ENCODE assay signal across 13 mouse cellular contexts in the genomic region with DNA sequence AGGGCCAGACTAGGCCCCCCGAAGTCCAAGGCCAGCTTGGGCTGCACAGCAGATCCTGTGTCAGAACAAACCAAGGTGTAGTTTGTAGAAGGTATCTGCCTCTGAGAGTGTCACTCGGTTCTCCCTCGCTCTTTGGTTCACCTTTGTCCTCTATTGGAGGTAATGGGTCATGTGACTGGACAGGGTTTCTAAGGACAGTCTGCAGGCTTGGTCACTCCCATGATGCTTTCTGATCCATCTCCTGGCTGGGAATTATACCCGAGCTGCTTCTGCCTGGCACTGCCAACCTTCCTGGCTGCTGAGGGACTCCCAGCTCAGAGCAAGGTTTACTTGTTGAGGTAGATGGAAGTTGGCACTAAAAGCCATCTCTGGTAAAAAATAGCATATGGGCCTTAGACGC. TPM values are rescaled to one million over a fixed set of nuclear protein-coding genes. Genes with fewer than 3 reads are reported as not detected.
DNase-seq lines count a peak whose midpoint lies in the region; ATAC-seq and TF ChIP-seq lines count a peak whose summit lies in the region.
"Had no signal": no experiment of that assay in that cellular context is flagged by ENCODE, and none has a peak within 500 bp of the region (broad histone marks: within the 10 kb centered on the region; RNA-seq: fewer than 3 reads in every experiment).

No protein-coding gene starts in this region.

- peaks cover 11 to 40% of the 10 kb centered on the region in 2 experiments for H3K36me3 ChIP-seq in CH12.LX (replicated peaks in 1 of 2; ENCODE audit: control insufficient read depth in 1 of 2, insufficient read depth in 1 of 2, low read length in 1 of 2)
- no peaks in the 10 kb centered on the region; the same call in 1 of the 2 replicates for H3K36me3 ChIP-seq in hindbrain, embryonic 11.5 days (ENCODE audit: control insufficient read depth, insufficient read depth, low read length)

- intact Hi-C loops in gastrocnemius, adult 2 months (cut with DNase I): no loop called here

- 89% methylated on average over 5 of the region's 5 CpGs for WGBS in hindbrain, embryonic 11.5 days

- no peak overlapping the region for H3K4me2 ChIP-seq in CH12.LX (ENCODE audit: insufficient read depth, low read depth, poor library complexity, severe bottlenecking)
- H3K4me2 ChIP-seq in hindbrain, embryonic 11.5 days (replicated peaks; ENCODE audit: low read depth, low read length): no peak overlapping the region
- H3K4me2 ChIP-seq: hindbrain, embryonic 14.5 days had no signal

- H3K79me2 ChIP-seq in CH12.LX (replicated peaks; ENCODE audit: control insufficient read depth, extremely low read depth, insufficient read depth, poor library complexity, severe bottlenecking): peaks cover 27% of the 10 kb centered on the region

- DNase-seq in gastrocnemius, adult 2 months: peak; percentile 52
- no peak for DNase-seq in gastrocnemius, adult 18-20 months (ENCODE audit: low spot score)
- DNase-seq in CH12.LX (ENCODE audit: extremely low read depth): no peak
- DNase-seq in heart, adult 9 months (ENCODE audit: low spot score in 2 of 2): peak; percentile 58 to 67
- peak; percentile 90 for DNase-seq in kidney, adult 9 months
- no peak for DNase-seq in layer of hippocampus, adult 18-20 months (ENCODE audit: low spot score in 2 of 2)
- no peak for DNase-seq in hindbrain, embryonic 11.5 days (ENCODE audit: low spot score)
- no peak for DNase-seq in layer of hippocampus, postnatal 25 days (ENCODE audit: extremely low spot score in 1 of 2, low spot score in 1 of 2)
- DNase-seq: cerebellum, postnatal 36 days; lung, adult 2 months; thymus, adult 2 months had no signal

- ATAC-seq in hindbrain, embryonic 11.5 days (ENCODE audit: low FRiP score): no peak

- no peaks in the 10 kb centered on the region for H3K27me3 ChIP-seq in CH12.LX (replicated peaks)
- no peaks in the 10 kb centered on the region for H3K27me3 ChIP-seq in hindbrain, embryonic 11.5 days (ENCODE audit: control insufficient read depth, insufficient read depth, low read length)

- dilution Hi-C loops in CH12.LX (cut with MboI; ENCODE audit: extremely low pct_ligation_motif_present, extremely low pct_unique_long_range_greater_than_20kb, low sequenced_read_pairs): no loop called here

- no peak for TF ChIP-seq EP300 in CH12.LX (IDR thresholded peaks at IDR 0.05; ENCODE audit: low read length)

- no peak overlapping the region for H3K9ac ChIP-seq in CH12.LX (ENCODE audit: insufficient read depth, low read depth)
- no peak overlapping the region for H3K9ac ChIP-seq in hindbrain, embryonic 11.5 days (ENCODE audit: low read depth, low read length)
- H3K9ac ChIP-seq: hindbrain, embryonic 14.5 days had no signal

- no peak for TF ChIP-seq POLR2A in CH12.LX (IDR thresholded peaks at IDR 0.05; ENCODE audit: low read depth, low read length)

- H3K4me3 ChIP-seq in gastrocnemius, adult 2 months: no peak overlapping the region
- no peak overlapping the region for H3K4me3 ChIP-seq in CH12.LX (replicated peaks in 1 of 3; ENCODE audit: low read depth in 2 of 3, low read length in 2 of 3, poor library complexity in 1 of 3)
- no peak overlapping the region for H3K4me3 ChIP-seq in hindbrain, embryonic 11.5 days (ENCODE audit: low read depth, low read length)
- H3K4me3 ChIP-seq: left cerebral cortex, adult 2 months had no signal

- peaks cover 4% of the 10 kb centered on the region for H3K9me3 ChIP-seq in CH12.LX (replicated peaks; ENCODE audit: low read length)
- no peaks in the 10 kb centered on the region for H3K9me3 ChIP-seq in hindbrain, embryonic 11.5 days (ENCODE audit: control insufficient read depth, low read length)

- no peak for TF ChIP-seq CTCF in gastrocnemius, adult 2 months (IDR thresholded peaks at IDR 0.05)
- no peak for TF ChIP-seq CTCF in CH12.LX (conservative IDR thresholded peaks at IDR 0.05 in 1 of 2, IDR thresholded peaks at IDR 0.05 in 1 of 2; ENCODE audit: low read depth in 2 of 2, low read length in 2 of 2)

- peaks cover 20 to 58% of the 10 kb centered on the region in 2 experiments for H3K4me1 ChIP-seq in CH12.LX (ENCODE audit: control insufficient read depth in 1 of 2, insufficient read depth in 2 of 2)
- H3K4me1 ChIP-seq in hindbrain, embryonic 11.5 days (replicated peaks; ENCODE audit: control insufficient read depth, insufficient read depth, low read length): no peaks in the 10 kb centered on the region

- TF ChIP-seq RAD21 in CH12.LX (IDR thresholded peaks at IDR 0.05; ENCODE audit: low read depth, low read length): no peak

- H3K27ac ChIP-seq in gastrocnemius, adult 2 months: peak overlapping the region; percentile 48
- H3K27ac ChIP-seq in CH12.LX (ENCODE audit: insufficient read depth, low read depth): no peak overlapping the region
- no peak overlapping the region for H3K27ac ChIP-seq in hindbrain, embryonic 11.5 days (ENCODE audit: low read depth, low read length)
- H3K27ac ChIP-seq: hindbrain, embryonic 14.5 days; left cerebral cortex, adult 2 months had no signal

- in situ Hi-C loops in CH12.LX (cut with MboI; ENCODE audit: low pct_ligation_motif_present, low pct_unique_long_range_greater_than_20kb, low sequenced_read_pairs): no loop called here

TF ChIP-seq in CH12.LX, 34 proteins besides CTCF, POLR2A, EP300 and RAD21:
- TF ChIP-seq GABPA (IDR thresholded peaks at IDR 0.05; ENCODE audit: insufficient replicate concordance, low read depth, low read length): no peak
- no peak for TF ChIP-seq TBP (conservative IDR thresholded peaks at IDR 0.05; ENCODE audit: low read depth, low read length)
- peak; percentile 29 for TF ChIP-seq USF1 (IDR thresholded peaks at IDR 0.05; ENCODE audit: low read depth, low read length)

RNA-seq across cellular contexts. Expression of a gene that starts 12.2 kb away (rescaled TPM):
- total RNA-seq in gastrocnemius, adult 2 months (2021): 1 to 10 TPM; 4.4 to 4.9 TPM
- 1 to 10 TPM; 3.3 to 3.8 TPM for total RNA-seq in gastrocnemius, adult 18-20 months (2021)
- total RNA-seq in CH12.LX (2012; rRNA removed): 8.7 and 11.8 TPM in 2 replicates
- total RNA-seq in CH12.LX (2014; rRNA removed): 6.5 and 7.4 TPM in 2 replicates
- polyA plus RNA-seq in CH12.LX (2012; ENCODE audit: insufficient read length, low read depth): 14.8 and 18.9 TPM in 2 replicates
- 1 to 10 TPM; 3.4 to 4.7 TPM for total RNA-seq in layer of hippocampus, adult 18-20 months (2021)
- 8.7 and 8.8 TPM in 2 replicates for polyA plus RNA-seq in hindbrain, embryonic 11.5 days (2014; fragmentation: Nextera tagmentation; extraction: Ambion mirVana)
- 1 to 10 TPM; 4.9 to 7.7 TPM for total RNA-seq in layer of hippocampus, postnatal 25 days (2021)

RNA-seq across cellular contexts. Expression of a gene that starts 33.0 kb away (rescaled TPM):
- total RNA-seq in gastrocnemius, adult 2 months (2021): 10 to 100 TPM; 15.5 to 18.9 TPM
- total RNA-seq in gastrocnemius, adult 18-20 months (2021): 10 to 100 TPM in 1 of 2 experiments, 1 to 10 TPM in 1; 2.9 to 14.2 TPM
- total RNA-seq in CH12.LX (2012; rRNA removed) (16.2 and 23.2 TPM in 2 replicates), CH12.LX (2014; rRNA removed) (56.6 and 99.7 TPM in 2 replicates)
- 120 and 128 TPM in 2 replicates for polyA plus RNA-seq in CH12.LX (2012; ENCODE audit: insufficient read length, low read depth)
- total RNA-seq in layer of hippocampus, adult 18-20 months (2021): 10 to 100 TPM; 13.9 to 16.4 TPM
- polyA plus RNA-seq in hindbrain, embryonic 11.5 days (2014; fragmentation: Nextera tagmentation; extraction: Ambion mirVana): 9.6 and 16.8 TPM in 2 replicates
- 10 to 100 TPM in 1 of 2 experiments, not detected in 1; 15.7 TPM for total RNA-seq in layer of hippocampus, postnatal 25 days (2021)

RNA-seq across cellular contexts. Expression of a gene that starts 49.9 kb away (rescaled TPM):
- total RNA-seq in gastrocnemius, adult 2 months (2021): 100 to 1,000 TPM in 1 of 2 experiments, 10 to 100 TPM in 1; 83.3 to 126 TPM
- 10 to 100 TPM; 94.5 to 96.7 TPM for total RNA-seq in gastrocnemius, adult 18-20 months (2021)
- 33.0 and 34.2 TPM in 2 replicates for total RNA-seq in CH12.LX (2012; rRNA removed)
- total RNA-seq in CH12.LX (2014; rRNA removed): 50.0 and 53.0 TPM in 2 replicates
- polyA plus RNA-seq in CH12.LX (2012; ENCODE audit: insufficient read length, low read depth): 70.3 and 99.0 TPM in 2 replicates
- 10 to 100 TPM; 44.3 to 46.4 TPM for total RNA-seq in layer of hippocampus, adult 18-20 months (2021)
- polyA plus RNA-seq in hindbrain, embryonic 11.5 days (2014; fragmentation: Nextera tagmentation; extraction: Ambion mirVana): 70.4 and 76.2 TPM in 2 replicates
- 10 to 100 TPM; 42.3 to 42.6 TPM for total RNA-seq in layer of hippocampus, postnatal 25 days (2021)

Comparison
In these comparisons a context has a peak if more than half of its experiments do, and no peak if none do; other contexts are left out.
1. DNase-seq: peak in gastrocnemius, adult 2 months (single experiment), heart, adult 9 months (2 of 2) and kidney, adult 9 months (single experiment); none in gastrocnemius, adult 18-20 months (single experiment), CH12.LX (single experiment), layer of hippocampus, adult 18-20 months (0 of 2), hindbrain, embryonic 11.5 days (single experiment) and layer of hippocampus, postnatal 25 days (0 of 2).